Mouse (Mus musculus) bone marrow macrophage, adult 2 months (primary cell): ENCODE measurements around the gene Inip.

Experiments used
- CTCF ChIP-seq: IDR thresholded peaks from 2 replicates; pipeline ENCODE4 v1.5.1; 2012; ENCODE audit warnings: low read depth, mild to moderate bottlenecking, low read length, moderate library complexity
- POLR2A ChIP-seq: IDR thresholded peaks from 2 replicates; pipeline ENCODE4 v1.6.1; 2012; ENCODE audit warnings: mild to moderate bottlenecking, low read depth, low read length, borderline replicate concordance

- TF ChIP-seq CTCF (no peak), POLR2A (no peak)
Observed at GRCm38 (mm10) chr4:59821516-59821915, 20.1 kb upstream of the Inip start.
